Mouse (Mus musculus) monocyte, adult 5-6 weeks (primary cell): ENCODE measurements around the gene Purb. TPM values are rescaled to one million over a fixed set of nuclear protein-coding genes. Genes with fewer than 3 reads are reported as not detected.

Experiments used
- total RNA-seq: library from RNA; stranded (forward); fragments of 200-1000, 200-491, 200-594 nt; gene quantifications from 3 replicates; pipeline ENCODE4 v1.2.3, GENCODE M21; 2017

Gene Purb
- total RNA-seq, 1 experiment from 2014 or later, result 67.4 TPM

Other genes with a start within 250 kb of the Purb start
- gene Npc1l1, start 245.8 kb downstream of the Purb start, total RNA-seq, result not detected in 3 replicates
- 8.9 to 37.0 TPM (median 20.5 TPM) in 3 replicates for gene Ddx56, start 208.1 kb downstream of the Purb start, total RNA-seq
- 21.0 to 35.8 TPM (median 33.1 TPM) in 3 replicates for gene Tmed4, start 201.0 kb downstream of the Purb start, total RNA-seq
- gene Ogdh, start 184.3 kb downstream of the Purb start, total RNA-seq, result 81.0 to 137 TPM (median 90.9 TPM) in 3 replicates
- 11.9 to 27.0 TPM (median 16.3 TPM) in 3 replicates for gene Zmiz2, start 86.8 kb downstream of the Purb start, total RNA-seq
- 917 to 1,280 TPM (median 1,115 TPM) in 3 replicates for gene Ppia, start 60.5 kb downstream of the Purb start, total RNA-seq
- 31.2 to 51.6 TPM (median 37.9 TPM) in 3 replicates for gene H2afv, start 31.5 kb downstream of the Purb start, total RNA-seq
- 572 to 636 TPM (median 611 TPM) in 3 replicates for gene Myo1g, start 45.0 kb upstream of the Purb start, total RNA-seq
- 148 to 199 TPM (median 172 TPM) in 3 replicates for gene Ccm2, start 71.0 kb upstream of the Purb start, total RNA-seq
- 0.78 to 2.7 TPM (median 0.85 TPM) in 3 replicates for gene Nacad, start 130.1 kb upstream of the Purb start, total RNA-seq
- gene Tbrg4, start 150.2 kb upstream of the Purb start, total RNA-seq, result 14.7 to 21.2 TPM (median 15.2 TPM) in 3 replicates
- gene Wap, start 162.7 kb upstream of the Purb start, total RNA-seq, result not detected in 3 replicates
- gene Ramp3, start 182.6 kb upstream of the Purb start, total RNA-seq, result not detected in 3 replicates